In genomic region chr4:55740062-55740461, GRCm38 (mm10) we compare ENCODE assay signal across 14 mouse cellular contexts.
A peak's percentile ranks its signal among the peaks of the same experiment; 100 is the strongest.
DNase-seq lines count a peak whose midpoint lies in the region; ATAC-seq and TF ChIP-seq lines count a peak whose summit lies in the region.
"Had no signal": no experiment of that assay in that cellular context is flagged by ENCODE, and none has a peak within 500 bp of the region (broad histone marks: within the 10 kb centered on the region; RNA-seq: fewer than 3 reads in every experiment).

No protein-coding gene starts in this region.

- no peak for TF ChIP-seq POLR2A in brain, embryonic 14.5 days (IDR thresholded peaks at IDR 0.05; ENCODE audit: borderline replicate concordance, extremely low read depth, insufficient read depth, insufficient read length, poor library complexity, severe bottlenecking)

- ATAC-seq in monocyte, adult 5-6 weeks (replicated peaks; ENCODE audit: insufficient number of reproducible peaks, low FRiP score, low TSS enrichment, poor library complexity, severe bottlenecking), result no peak
- ATAC-seq: inflammation-experienced regulatory T-cells, adult 6 months had no signal

- TF ChIP-seq CTCF in brain, embryonic 14.5 days (IDR thresholded peaks at IDR 0.05; ENCODE audit: borderline replicate concordance, extremely low read depth, insufficient read depth, insufficient read length), result no peak

- peak; percentile 30 for DNase-seq in adrenal gland, adult 2 months
- DNase-seq in adrenal gland, adult 8-10 months, result no peak
- peak; percentile 13 to 29 for DNase-seq in layer of hippocampus, postnatal 10 days (ENCODE audit: low spot score in 2 of 2)
- no peak for DNase-seq in layer of hippocampus, adult 9-10 months (ENCODE audit: low spot score)
- peak; percentile 71 for DNase-seq in brain, embryonic 14.5 days (ENCODE audit: low read depth)
- peak; percentile 88 to 93 for DNase-seq in cerebellum, postnatal 10 days
- DNase-seq in liver, result no peak
- DNase-seq: gastrocnemius, postnatal 25 days; heart, postnatal 36 days; lung, adult 2 months; retina, postnatal 1 day; spleen, adult 18-20 months had no signal

Comparison
In these comparisons a context has a peak if more than half of its experiments do, and no peak if none do; other contexts are left out.
1. DNase-seq: peak in adrenal gland, adult 2 months (single experiment), layer of hippocampus, postnatal 10 days (2 of 2), brain, embryonic 14.5 days (single experiment) and cerebellum, postnatal 10 days (2 of 2); none in adrenal gland, adult 8-10 months (single experiment), layer of hippocampus, adult 9-10 months (single experiment) and liver (single experiment).